Mouse (Mus musculus) cerebellum, adult 2 months (tissue): Measurements from ENCODE around the gene Serpina3k.

Experiments used
- CTCF ChIP-seq: fragments of 200-500 bp; IDR thresholded peaks from 2 replicates; pipeline ENCODE4 v1.5.1; 2011; ENCODE audit warnings: low read depth, mild to moderate bottlenecking, control low read depth, low read length, moderate library complexity, borderline replicate concordance; ENCODE audit not compliant: insufficient read depth
- POLR2A ChIP-seq: fragments of 200-500 bp; IDR thresholded peaks from 2 replicates; pipeline ENCODE4 v1.6.1; 2011; ENCODE audit warnings: low read length, control low read depth, borderline replicate concordance; ENCODE audit not compliant: insufficient read depth

DNA sequence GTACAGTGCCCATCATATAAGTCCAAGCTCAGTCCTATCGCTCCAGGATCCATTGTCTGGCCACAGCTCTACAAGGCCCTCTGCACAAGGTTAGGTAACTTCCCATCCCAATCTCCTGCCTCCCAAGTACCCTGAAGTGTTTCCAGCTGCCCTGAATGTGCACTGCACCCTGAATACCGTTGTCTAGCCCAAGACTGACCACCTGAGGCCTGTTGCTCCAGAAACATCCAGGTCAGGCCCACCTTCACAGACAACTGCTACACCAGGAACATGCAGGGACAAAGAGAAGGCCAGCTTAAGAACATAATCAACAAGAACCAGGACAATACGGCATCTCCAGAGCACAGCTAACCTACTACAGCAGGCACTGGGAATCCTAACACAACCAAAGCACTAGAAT, 31.7 kb downstream of the Serpina3k start:
- TF ChIP-seq CTCF (no peak), POLR2A (no peak)
